Mouse (Mus musculus): ENCODE data around the gene Tmem176b.

GRCm38 (mm10) chr6:48867158-48867557 is 25.9 kb upstream of the Tmem176b start:
- TF ChIP-seq CTCF (IDR thresholded peaks at IDR 0.05; ENCODE audit: control insufficient read depth, insufficient read depth, insufficient read length) = no peak
- no peak for TF ChIP-seq USF1 (IDR thresholded peaks at IDR 0.05; ENCODE audit: low read depth)
- no peak for TF ChIP-seq MYOD1 (IDR thresholded peaks at IDR 0.05; ENCODE audit: control insufficient read depth, insufficient read length, low read depth)
